Mouse (Mus musculus) frontal cortex, adult 2 months (tissue): ENCODE results near the gene Gpbar1. TPM values are rescaled to one million over a fixed set of nuclear protein-coding genes. Genes with fewer than 3 reads are reported as not detected.
A peak's percentile ranks its signal among the peaks of the same experiment; 100 is the strongest.
"Not testable (repeated sequence)": the region's sequence is repeated elsewhere in the genome, so short reads cannot be mapped to it uniquely, and the experiment has no call there.

Source experiments
- DNase-seq, 2 experiments: peaks; one replicate each; pipeline ENCODE4 v3.0.0; 2022; ENCODE audit warnings: low spot score in 1 of 2; ENCODE audit errors: extremely low spot score in 1 of 2
- polyA plus RNA-seq: library from polyadenylated mRNA; depleted of rRNA; stranded (reverse); fragments of >200 nt; gene quantifications from 2 replicates; pipeline ENCODE4 v1.2.3, GENCODE M21; 2012

Gpbar1 gene
- polyA plus RNA-seq, 1 experiment: 0.14 TPM

- DNase-seq: no peak
Observed at GRCm38 (mm10) chr1:74277041-74277440, 1.3 kb upstream of the Gpbar1 start.

- no peak for DNase-seq
Observed at GRCm38 (mm10) chr1:74277883-74278537, 340 bp upstream of the Gpbar1 start.

- no peak for DNase-seq
Observed at GRCm38 (mm10) chr1:74278988-74279387, 638 bp downstream of the Gpbar1 start.

- DNase-seq: no peak
Observed at GRCm38 (mm10) chr1:74280591-74281325, 2.4 kb downstream of the Gpbar1 start.

- no peak for DNase-seq
Observed at GRCm38 (mm10) chr1:74281372-74281771, 3.0 kb downstream of the Gpbar1 start.

GRCm38 (mm10) chr1:74281886-74282285 is 3.5 kb downstream of the Gpbar1 start:
- DNase-seq: no peak

GRCm38 (mm10) chr1:74282896-74283625 is 4.7 kb downstream of the Gpbar1 start:
- no peak for DNase-seq

- DNase-seq: peak in 1 of 2 experiments; percentile 55
Observed at GRCm38 (mm10) chr1:74283686-74284463, 5.5 kb downstream of the Gpbar1 start.

GRCm38 (mm10) chr1:74284543-74285160 is 6.3 kb downstream of the Gpbar1 start, which contains the start of the genes Aamp and Pnkd:
Gene Aamp, minus strand, starts transcription at chr1:74284738.
Gene Pnkd, plus strand, starts transcription at chr1:74284930.
- DNase-seq: peak; percentile 100

GRCm38 (mm10) chr1:74285212-74286010 is 7.1 kb downstream of the Gpbar1 start:
- peak in 1 of 2 experiments; percentile 28 for DNase-seq

GRCm38 (mm10) chr1:74286869-74287607 is 8.7 kb downstream of the Gpbar1 start:
- not testable (repeated sequence) for DNase-seq

GRCm38 (mm10) chr1:74288327-74288726 is 10.0 kb downstream of the Gpbar1 start:
- DNase-seq: no peak

- DNase-seq: no peak
Observed at GRCm38 (mm10) chr1:74289248-74289647, 10.9 kb downstream of the Gpbar1 start.

GRCm38 (mm10) chr1:74289740-74290139 is 11.4 kb downstream of the Gpbar1 start:
- no peak for DNase-seq

GRCm38 (mm10) chr1:74290141-74290540 is 11.8 kb downstream of the Gpbar1 start:
- DNase-seq: no peak

GRCm38 (mm10) chr1:74292331-74293020 is 14.1 kb downstream of the Gpbar1 start:
- no peak for DNase-seq

- DNase-seq: no peak
Observed at GRCm38 (mm10) chr1:74293306-74293960, 15.1 kb downstream of the Gpbar1 start.
